Comparison of ENCODE assay signal across 13 mouse cellular contexts in genomic region chr15:27772125-27772627, GRCm38 (mm10).
DNase-seq lines count a peak whose midpoint lies in the region; ATAC-seq and TF ChIP-seq lines count a peak whose summit lies in the region.
"Had no signal": no experiment of that assay in that cellular context is flagged by ENCODE, and none has a peak within 500 bp of the region (broad histone marks: within the 10 kb centered on the region; RNA-seq: fewer than 3 reads in every experiment).

No protein-coding gene starts in this region.

- no peaks in the 10 kb centered on the region for H3K9me3 ChIP-seq in intestine, embryonic 16.5 days (ENCODE audit: control insufficient read depth, low read length)
- no peaks in the 10 kb centered on the region for H3K9me3 ChIP-seq in intestine, postnatal 0 days (ENCODE audit: control insufficient read depth)
- H3K9me3 ChIP-seq: intestine, embryonic 15.5 days had no signal

- H3K27me3 ChIP-seq in intestine, embryonic 16.5 days (replicated peaks; ENCODE audit: control insufficient read depth, insufficient read depth, low read length) = no peaks in the 10 kb centered on the region
- H3K27me3 ChIP-seq in intestine, postnatal 0 days (replicated peaks; ENCODE audit: control insufficient read depth, insufficient read depth, low read length) = no peaks in the 10 kb centered on the region
- H3K27me3 ChIP-seq: intestine, embryonic 15.5 days had no signal

- ATAC-seq in intestine, embryonic 16.5 days = no peak
- no peak for ATAC-seq in intestine, postnatal 0 days
- ATAC-seq: intestine, embryonic 15.5 days; liver, postnatal 0 days had no signal

- peaks cover 27% of the 10 kb centered on the region for H3K36me3 ChIP-seq in intestine, embryonic 16.5 days (ENCODE audit: control insufficient read depth, insufficient read depth, low read length)
- peaks cover 47% of the 10 kb centered on the region for H3K36me3 ChIP-seq in intestine, postnatal 0 days (ENCODE audit: control insufficient read depth, insufficient read depth)

- 71% methylated on average over 7 of the region's 7 CpGs for WGBS in intestine, embryonic 16.5 days
- WGBS in intestine, postnatal 0 days = 72% methylated on average over 7 of the region's 7 CpGs

- H3K9ac ChIP-seq in intestine, embryonic 16.5 days (ENCODE audit: low read depth, low read length) = no peak overlapping the region
- H3K9ac ChIP-seq in intestine, postnatal 0 days (ENCODE audit: low read depth, low read length) = no peak overlapping the region
- H3K9ac ChIP-seq: intestine, embryonic 15.5 days; liver, postnatal 0 days had no signal

- DNase-seq in gastrocnemius, adult 2 months = no peak
- DNase-seq in gastrocnemius, adult 8-10 months (ENCODE audit: low spot score in 2 of 2) = no peak
- peak; percentile 55 to 65 for DNase-seq in spleen, postnatal 36 days (ENCODE audit: low spot score in 2 of 2)
- DNase-seq in spleen, adult 12 weeks (ENCODE audit: low spot score) = no peak
- DNase-seq in cerebellum, postnatal 4 days (ENCODE audit: low spot score in 2 of 2) = no peak
- DNase-seq in urinary bladder, postnatal 10 days (ENCODE audit: low spot score) = no peak
- DNase-seq: cerebellum, postnatal 36 days; left cerebral cortex, postnatal 4 days; liver, postnatal 0 days; right cerebral cortex, postnatal 25 days had no signal

- H3K4me2 ChIP-seq in intestine, embryonic 16.5 days (ENCODE audit: low read depth, low read length) = no peak overlapping the region
- no peak overlapping the region for H3K4me2 ChIP-seq in intestine, postnatal 0 days (replicated peaks; ENCODE audit: low read depth)
- H3K4me2 ChIP-seq: intestine, embryonic 15.5 days had no signal

- H3K27ac ChIP-seq in gastrocnemius, adult 2 months = peak overlapping the region; percentile 64
- peak overlapping the region; percentile 21; the same call in 1 of the 2 replicates for H3K27ac ChIP-seq in intestine, embryonic 16.5 days (ENCODE audit: low read length)
- H3K27ac ChIP-seq in intestine, postnatal 0 days (ENCODE audit: low read depth, low read length) = no peak overlapping the region
- H3K27ac ChIP-seq: intestine, embryonic 15.5 days had no signal

- no peak for TF ChIP-seq CTCF in gastrocnemius, adult 2 months (IDR thresholded peaks at IDR 0.05)
- no peak for TF ChIP-seq CTCF in intestine, postnatal 0 days (IDR thresholded peaks at IDR 0.05; ENCODE audit: low read depth)

- H3K4me3 ChIP-seq in gastrocnemius, adult 2 months = no peak overlapping the region
- no peak overlapping the region for H3K4me3 ChIP-seq in intestine, embryonic 16.5 days (ENCODE audit: low read length)
- H3K4me3 ChIP-seq in intestine, postnatal 0 days (ENCODE audit: low read depth, low read length) = no peak overlapping the region
- H3K4me3 ChIP-seq: intestine, embryonic 15.5 days had no signal

- H3K4me1 ChIP-seq in intestine, embryonic 16.5 days (ENCODE audit: control insufficient read depth, insufficient read depth, low read length) = peaks cover 8% of the 10 kb centered on the region
- H3K4me1 ChIP-seq in intestine, postnatal 0 days (replicated peaks; ENCODE audit: control insufficient read depth, insufficient read depth, low read length) = no peaks in the 10 kb centered on the region

- intact Hi-C loops in gastrocnemius, adult 2 months (cut with DNase I) = no loop called here

Comparison
In these comparisons a context has a peak if more than half of its experiments do, and no peak if none do; other contexts are left out.
1. DNase-seq: peak in spleen, postnatal 36 days (2 of 2); none in gastrocnemius, adult 2 months (single experiment), gastrocnemius, adult 8-10 months (0 of 2), spleen, adult 12 weeks (single experiment), cerebellum, postnatal 4 days (0 of 2) and urinary bladder, postnatal 10 days (single experiment).